Mouse (Mus musculus): ENCODE data around the gene Nin.
A peak's percentile ranks its signal among the peaks of the same experiment; 100 is the strongest.

The Nin gene

DNA sequence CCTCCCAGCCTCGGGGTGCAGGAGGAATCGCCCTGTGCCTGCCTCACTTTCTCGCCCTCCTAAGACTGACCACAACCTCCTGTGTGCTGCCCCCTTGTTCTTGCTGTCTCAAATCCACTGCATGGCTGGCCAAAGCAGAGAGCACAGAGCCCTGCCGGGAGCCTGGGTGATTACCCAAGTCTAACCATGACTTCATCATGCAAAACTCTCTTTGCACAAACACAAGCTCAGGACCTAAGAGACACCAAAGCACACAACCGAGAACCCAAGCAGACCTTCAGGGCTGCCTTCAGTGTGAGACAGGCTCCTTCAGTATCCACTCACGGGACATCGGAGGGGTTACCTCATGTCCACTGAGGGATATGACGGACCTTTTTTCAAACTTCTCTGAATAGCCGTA, 31.0 kb downstream of the Nin start:
- no peak for DNase-seq

- no peak for DNase-seq
Observed at GRCm38 (mm10) chr12:70078471-70079025, 35.0 kb downstream of the Nin start.

DNA sequence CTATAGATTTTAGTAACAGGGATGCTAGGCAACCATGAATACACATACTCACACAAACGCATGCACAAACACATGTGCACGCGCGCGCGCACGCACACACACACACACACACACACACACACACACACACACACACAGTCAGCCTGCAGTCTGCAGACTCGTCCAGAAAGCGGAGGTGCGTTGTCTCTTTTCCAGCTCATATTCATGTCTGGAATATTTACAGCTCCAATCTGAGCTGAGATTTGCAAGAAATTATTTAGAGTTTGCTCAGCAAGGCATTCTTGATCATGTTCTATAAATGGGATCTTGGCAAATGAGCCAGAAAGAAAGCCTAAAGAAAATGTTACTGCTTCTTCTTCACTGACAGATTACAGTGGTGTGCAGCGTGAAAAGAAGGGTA, 37.0 kb downstream of the Nin start:
- DNase-seq = no peak

DNA sequence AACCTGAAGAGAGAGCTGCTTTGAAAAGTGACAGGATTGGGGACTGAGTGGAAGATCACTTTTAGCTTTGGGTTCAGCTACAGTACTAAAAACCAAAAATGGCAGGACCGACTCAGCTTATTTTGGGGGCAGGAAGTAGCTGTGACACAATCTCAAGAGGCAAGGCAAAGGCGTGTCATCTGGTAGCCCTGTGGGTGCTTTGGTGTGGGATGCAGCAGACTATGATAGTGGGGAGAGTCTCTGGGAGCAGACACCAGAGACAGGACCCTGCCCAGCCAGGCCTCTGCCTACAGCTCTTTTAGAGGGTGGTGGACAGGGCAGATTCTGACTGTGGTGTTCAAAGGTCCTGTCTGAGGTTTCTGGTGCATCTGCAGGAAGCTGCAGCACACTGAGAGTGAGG, 38.5 kb downstream of the Nin start:
- no peak for DNase-seq

GRCm38 (mm10) chr12:70070888-70071287, 42.6 kb downstream of the Nin start:
- DNase-seq = no peak

DNA sequence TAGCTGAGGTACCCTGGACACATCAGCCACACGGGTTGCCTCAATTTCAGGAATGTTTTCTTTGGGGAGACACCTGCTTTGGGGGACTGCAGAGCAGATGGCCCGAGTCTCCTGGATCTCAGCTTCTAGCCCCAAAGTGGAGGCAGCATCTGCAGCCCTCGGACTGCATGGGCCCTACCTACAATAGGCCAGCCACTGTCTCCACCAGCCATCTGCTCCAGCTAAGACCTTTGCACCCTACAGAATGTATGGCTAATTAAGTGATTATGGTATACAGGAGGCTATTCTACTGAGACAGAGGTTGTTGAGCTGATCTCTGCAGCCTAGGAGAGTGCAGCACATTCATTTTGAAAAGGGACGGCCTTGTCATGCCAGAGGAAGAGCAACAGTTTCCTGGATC, 43.2 kb downstream of the Nin start:
- DNase-seq = no peak

GRCm38 (mm10) chr12:70068647-70069257, 44.8 kb downstream of the Nin start:
- DNase-seq = no peak

GRCm38 (mm10) chr12:70067849-70068248, 45.7 kb downstream of the Nin start:
- no peak for DNase-seq

DNA sequence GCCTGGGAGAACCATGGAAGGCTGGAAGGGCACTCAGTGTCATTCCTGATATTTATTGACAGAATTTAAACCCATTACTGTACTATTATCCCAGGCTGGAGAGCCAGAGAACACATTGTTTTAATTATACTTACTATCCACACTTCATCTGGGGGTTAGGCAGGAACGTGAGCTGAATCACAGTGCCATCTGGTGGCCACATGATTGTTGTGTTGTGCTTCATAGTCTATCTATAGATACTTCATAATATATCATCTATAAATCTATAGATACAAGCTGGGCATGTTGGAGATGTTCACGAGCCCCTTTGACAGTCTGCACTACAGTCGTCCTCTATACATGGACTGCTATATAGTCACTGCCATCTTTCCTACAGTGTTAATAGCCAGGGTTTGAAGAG, 51.4 kb downstream of the Nin start:
- DNase-seq = peak; percentile 46

DNA sequence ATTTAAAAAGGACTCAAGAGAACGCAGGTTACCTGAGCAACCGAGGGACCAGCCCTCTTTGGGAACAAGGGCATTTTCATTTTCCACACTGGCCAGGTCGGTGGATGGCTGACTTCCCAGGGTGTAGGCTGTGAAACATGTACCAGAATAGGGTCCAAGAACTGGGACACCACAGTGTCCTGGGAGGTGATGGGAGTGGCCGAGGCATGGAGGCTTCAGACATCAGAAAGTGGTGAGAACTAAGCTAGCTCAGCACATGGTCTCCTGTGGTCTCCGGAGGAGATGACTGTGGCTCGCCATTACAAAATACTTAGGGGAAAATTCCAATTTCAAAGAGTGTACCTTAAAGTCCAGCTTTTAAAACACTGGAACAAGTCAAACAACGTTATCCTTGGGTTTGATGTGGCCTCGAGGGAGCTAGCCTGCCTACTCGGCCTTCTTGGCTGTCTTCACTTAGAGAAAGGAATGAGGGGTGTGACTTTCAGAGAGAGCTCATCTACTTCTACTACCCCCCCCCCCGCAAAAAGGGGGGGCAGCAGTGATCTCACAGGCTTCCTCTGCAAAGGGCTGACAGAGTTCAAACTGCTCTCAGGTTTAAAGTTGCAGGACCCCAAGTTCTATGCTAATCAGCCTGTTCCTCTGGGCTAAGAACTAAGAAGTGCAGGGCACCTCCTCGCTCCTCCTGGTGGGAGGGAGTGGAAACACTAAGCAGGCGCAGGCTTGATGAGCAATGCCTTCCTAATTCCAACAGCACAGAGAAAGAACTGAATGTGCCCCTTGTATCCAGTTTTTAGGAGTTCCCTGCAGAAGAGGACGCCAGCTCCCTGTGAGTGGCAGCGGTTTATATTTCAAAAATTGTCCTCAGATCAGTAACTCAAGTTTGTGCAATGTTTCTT, 54.3 kb downstream of the Nin start:
- no peak for DNase-seq

DNA sequence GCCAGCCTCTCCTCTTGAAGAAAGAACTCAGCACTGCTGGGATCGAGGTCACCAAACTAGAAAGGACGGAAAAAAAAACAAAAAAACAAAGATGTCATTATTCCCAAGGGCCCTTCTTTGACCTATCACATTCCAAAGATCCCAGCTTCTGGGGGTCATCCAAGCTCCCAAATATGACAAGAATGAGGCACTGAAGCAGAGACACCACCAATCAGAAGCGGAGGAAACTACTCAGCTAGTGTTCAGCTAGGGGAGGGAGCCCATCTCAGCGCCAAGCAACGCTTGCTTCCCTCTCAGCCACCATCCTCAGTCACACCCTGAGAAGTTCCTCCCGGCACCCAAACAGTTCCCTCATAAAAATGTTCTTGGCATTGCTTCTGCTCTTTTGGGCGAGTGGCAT, 62.8 kb downstream of the Nin start:
- DNase-seq = no peak

- no peak for DNase-seq
Observed at GRCm38 (mm10) chr12:70048741-70049140, 64.8 kb downstream of the Nin start.

GRCm38 (mm10) chr12:70047281-70047680, 66.2 kb downstream of the Nin start:
- DNase-seq = no peak

- no peak for DNase-seq
Observed at GRCm38 (mm10) chr12:70044353-70044752, 69.2 kb downstream of the Nin start.

- no peak for DNase-seq
Observed at GRCm38 (mm10) chr12:70043421-70043820, 70.1 kb downstream of the Nin start.

- DNase-seq = no peak
Observed at GRCm38 (mm10) chr12:70040981-70041380, 72.5 kb downstream of the Nin start.

DNA sequence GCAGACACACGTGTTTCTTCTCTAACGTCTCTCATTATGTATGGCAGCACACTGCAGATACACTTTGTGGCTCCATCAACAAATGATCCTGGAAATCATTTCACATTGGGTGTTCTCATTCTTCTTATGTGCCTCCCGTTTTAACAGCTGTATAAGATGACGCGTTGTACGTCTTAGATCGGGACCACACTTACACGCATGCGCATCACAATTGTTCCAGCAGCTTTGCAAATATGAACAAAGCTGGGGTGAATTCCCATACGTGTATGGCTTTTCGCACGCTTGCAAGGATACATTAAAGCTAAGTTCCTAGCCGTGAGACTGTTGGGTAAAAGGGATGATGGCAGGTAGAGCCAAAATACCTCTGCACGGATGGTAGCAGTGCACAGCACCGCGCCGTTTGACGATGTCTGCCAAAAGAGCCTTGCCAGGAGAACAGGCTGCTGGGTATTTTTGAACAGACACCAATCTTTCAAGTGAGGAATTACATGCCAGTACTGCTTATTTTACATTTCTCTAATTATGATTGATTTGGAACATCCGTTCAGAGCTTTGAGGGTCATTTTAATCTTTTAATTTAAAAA, 76.7 kb downstream of the Nin start:
- peak; percentile 19 for DNase-seq

DNA sequence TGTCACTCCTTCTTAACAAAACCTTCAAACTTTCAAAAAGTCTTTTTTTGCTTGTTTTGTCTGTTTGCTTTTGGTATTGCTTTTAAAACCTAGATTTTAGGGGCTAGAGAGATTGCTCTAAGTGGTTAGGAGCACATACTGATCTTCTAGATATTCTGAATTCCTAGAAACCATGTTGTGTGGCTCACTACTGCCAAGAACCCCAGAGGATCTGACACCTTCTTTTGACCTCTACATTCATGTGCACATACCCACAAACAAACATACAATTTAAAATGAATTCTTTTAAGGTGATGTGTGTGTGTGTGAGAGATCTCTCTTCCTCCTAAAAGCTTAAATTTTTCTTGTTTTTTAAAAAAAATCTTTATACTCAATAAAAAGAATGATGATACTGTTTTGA, 87.3 kb downstream of the Nin start:
- DNase-seq = no peak

DNA sequence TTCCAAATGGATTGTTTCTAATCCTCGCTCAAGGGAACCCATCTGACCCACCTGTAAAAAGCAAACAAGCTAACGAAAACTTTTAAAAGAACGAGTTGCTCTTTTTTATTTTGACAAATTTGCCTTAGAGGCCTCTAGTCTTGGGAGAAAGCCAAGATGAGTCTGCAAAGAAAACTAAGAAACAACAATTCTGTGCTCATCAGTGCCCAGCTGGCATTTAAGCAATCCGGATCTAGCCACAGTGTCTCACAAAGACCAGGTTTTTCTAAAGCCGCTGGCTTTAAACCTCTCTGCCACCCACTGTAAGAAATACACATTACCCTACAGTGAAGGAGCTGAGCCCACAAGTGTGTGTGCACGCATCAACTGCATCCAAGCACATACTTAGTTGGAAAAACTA, 88.1 kb downstream of the Nin start:
- DNase-seq = no peak

GRCm38 (mm10) chr12:70023580-70023979, 89.9 kb downstream of the Nin start:
- no peak for DNase-seq

- DNase-seq = no peak
Observed at GRCm38 (mm10) chr12:70018153-70018552, 95.4 kb downstream of the Nin start.

GRCm38 (mm10) chr12:70015936-70016335, 97.6 kb downstream of the Nin start:
- DNase-seq = no peak

- no peak for DNase-seq
Observed at GRCm38 (mm10) chr12:70011681-70012080, 101.8 kb downstream of the Nin start.

- no peak for DNase-seq
Observed at GRCm38 (mm10) chr12:70010356-70010755, 103.2 kb downstream of the Nin start.

Data from cerebellum, adult 8-10 months (tissue).